Mouse (Mus musculus) liver, embryonic 14.5 days (tissue): ENCODE measurements at regions not wholly inside any gene's neighbourhood (a gene's known extent, or its start where the extent isn't known, plus 50 kb on each side); places are given as distances from the start of the nearest gene placed in this dataset.
"Not testable (repeated sequence)": the region's sequence is repeated elsewhere in the genome, so short reads cannot be mapped to it uniquely, and the experiment has no call there.

ENCODE experiments used
- CTCF ChIP-seq: IDR thresholded peaks from 2 replicates; pipeline ENCODE4 v1.5.1; 2016; ENCODE audit warnings: antibody characterized with exemption, low read depth, control low read depth
- EP300 ChIP-seq: IDR thresholded peaks from 2 replicates; pipeline ENCODE4 v1.6.1; 2016; ENCODE audit warnings: antibody characterized with exemption, low read depth

GRCm38 (mm10) chr1:35220215-35220614 lies 370.4 kb downstream of the Plekhb2 start:
- TF ChIP-seq CTCF, EP300: not testable (repeated sequence)
